Mouse (Mus musculus) embryonic fibroblast, embryonic 13.5 days (primary cell): ENCODE data around the gene Gadd45a. TPM values are rescaled to one million over a fixed set of nuclear protein-coding genes. Genes with fewer than 3 reads are reported as not detected.

Experiments
- H3K27ac ChIP-seq: 2 replicates; pipeline ENCODE4 v1.5.1; 2012; ENCODE audit warnings: low read length, control low read depth, inconsistent platforms; ENCODE audit not compliant: insufficient read depth
- H3K4me1 ChIP-seq: 2 replicates; pipeline ENCODE4 v1.6.1; 2011; ENCODE audit warnings: low read length; ENCODE audit not compliant: control insufficient read depth, insufficient read depth
- H3K4me3 ChIP-seq: 2 replicates; pipeline ENCODE4 v1.5.1; 2011; ENCODE audit warnings: mild to moderate bottlenecking, control low read depth, low read length; ENCODE audit not compliant: insufficient read depth
- CTCF ChIP-seq: IDR thresholded peaks from 2 replicates; pipeline ENCODE4 v1.5.1; 2011; ENCODE audit warnings: mild to moderate bottlenecking, control low read depth, low read length, moderate library complexity, borderline replicate concordance; ENCODE audit not compliant: insufficient read depth
- POLR2A ChIP-seq: IDR thresholded peaks from 2 replicates; pipeline ENCODE4 v1.6.1; 2011; ENCODE audit warnings: low read depth, mild to moderate bottlenecking, control low read depth, low read length, moderate library complexity
- polyA plus RNA-seq: library from polyadenylated mRNA; stranded (reverse); fragments of >200 nt; gene quantifications from 2 replicates; pipeline ENCODE4 v1.2.4, GENCODE M21; 2011; ENCODE audit warnings: low read depth; ENCODE audit not compliant: missing spikeins, insufficient read length

The Gadd45a gene
- polyA plus RNA-seq, 1 experiment = 69.2 TPM

- TF ChIP-seq POLR2A (no peak), CTCF (no peak)
- H3K27ac ChIP-seq = no peak overlapping the region
- H3K4me1 ChIP-seq = peaks cover 5% of the 10 kb centered on the region; the same call in 1 of the 2 replicates
- no peak overlapping the region for H3K4me3 ChIP-seq
Measured at GRCm38 (mm10) chr6:67013293-67013948, 23.8 kb downstream of the Gadd45a start.

DNA sequence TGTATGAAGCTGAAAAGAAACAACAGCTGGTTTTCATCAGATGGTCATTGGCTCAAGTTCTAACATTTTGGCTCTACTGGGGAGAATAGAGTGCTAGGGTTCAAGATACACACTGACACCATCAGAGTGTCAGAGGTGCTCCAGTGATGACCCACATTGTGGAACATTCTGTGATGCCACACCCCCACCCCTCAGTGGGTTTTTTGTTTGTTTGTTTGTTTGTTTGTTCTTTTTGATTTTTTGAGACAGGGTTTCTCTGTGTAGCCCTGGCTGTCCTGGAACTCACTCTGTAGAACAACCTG lies 26.1 kb downstream of the Gadd45a start:
- no peak overlapping the region for H3K4me3 ChIP-seq
- peaks cover 5% of the 10 kb centered on the region; the same call in 1 of the 2 replicates for H3K4me1 ChIP-seq
- no peak for TF ChIP-seq CTCF
- H3K27ac ChIP-seq = no peak overlapping the region

DNA sequence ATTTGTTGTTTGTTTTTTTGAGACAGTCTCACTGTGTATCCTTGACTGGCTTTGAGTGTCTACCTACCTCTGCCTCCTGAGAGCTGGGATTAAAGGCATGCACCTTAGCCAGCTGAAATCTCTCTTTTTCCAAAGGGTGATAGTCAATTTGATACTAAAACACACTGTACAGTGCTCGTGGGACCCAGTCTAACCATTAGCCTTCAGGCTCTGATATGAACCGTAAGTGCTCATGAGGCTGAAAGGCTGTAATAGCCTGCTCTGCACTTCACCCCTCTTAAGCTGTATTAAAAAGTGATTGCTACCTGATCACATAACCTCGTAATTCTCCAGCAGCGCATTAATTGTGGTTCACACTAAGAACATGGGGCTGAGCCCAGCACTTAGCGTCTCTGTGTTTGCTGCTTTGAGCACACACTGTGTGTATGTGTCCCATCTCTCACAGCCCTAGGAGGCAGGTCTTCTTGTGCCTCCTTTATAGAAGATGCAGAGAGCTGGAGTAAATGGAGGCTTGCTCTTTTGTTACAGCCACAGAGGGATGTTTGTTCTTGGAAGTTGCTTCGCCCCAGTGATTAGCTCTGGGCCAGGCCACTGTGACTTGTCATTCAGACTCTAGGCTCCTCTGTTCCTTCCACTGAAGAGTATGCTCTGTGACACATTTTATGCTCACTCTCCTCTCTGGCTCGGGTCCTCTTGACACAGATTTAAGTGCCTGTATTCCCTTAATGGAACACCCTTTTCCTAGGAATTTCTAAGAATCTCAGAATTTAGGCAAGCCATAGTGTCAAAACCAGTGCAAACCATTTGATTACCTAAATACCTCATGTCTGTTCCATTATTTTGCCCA lies 26.7 kb downstream of the Gadd45a start:
- Histone ChIP-seq H3K27ac (no peak overlapping the region), H3K4me3 (no peak overlapping the region), H3K4me1 (peaks cover 5% of the 10 kb centered on the region; the same call in 1 of the 2 replicates)
- TF ChIP-seq CTCF = no peak
- TF ChIP-seq POLR2A = no peak

- H3K4me3 ChIP-seq = no peak overlapping the region
- H3K27ac ChIP-seq = no peak overlapping the region
- peaks cover 5% of the 10 kb centered on the region; the same call in 1 of the 2 replicates for H3K4me1 ChIP-seq
- TF ChIP-seq POLR2A = no peak
- TF ChIP-seq CTCF = no peak
Measured at GRCm38 (mm10) chr6:67009888-67010287, 27.4 kb downstream of the Gadd45a start.

DNA sequence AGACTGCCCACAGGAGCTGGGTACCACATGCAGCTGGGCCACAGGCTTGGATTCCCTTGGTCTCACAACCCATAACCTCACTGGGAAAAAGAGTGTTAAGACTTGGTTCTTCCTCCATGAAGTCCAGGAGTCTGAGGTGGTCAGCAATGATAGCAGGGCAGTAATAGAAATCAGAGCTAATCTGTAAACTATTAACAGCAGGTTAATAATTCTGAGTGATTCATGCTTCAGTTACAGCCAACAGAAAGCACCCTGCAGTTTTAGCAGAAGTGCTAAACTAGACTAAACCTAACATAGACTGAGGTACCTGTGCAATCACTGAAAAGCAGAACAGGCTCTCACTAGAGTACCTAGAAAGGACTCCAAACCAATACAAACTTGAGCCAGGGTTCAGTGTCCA lies 37.5 kb downstream of the Gadd45a start:
- no peak overlapping the region for H3K27ac ChIP-seq
- no peak overlapping the region for H3K4me3 ChIP-seq
- peaks cover 6% of the 10 kb centered on the region for H3K4me1 ChIP-seq
- no peak for TF ChIP-seq CTCF
- no peak for TF ChIP-seq POLR2A

DNA sequence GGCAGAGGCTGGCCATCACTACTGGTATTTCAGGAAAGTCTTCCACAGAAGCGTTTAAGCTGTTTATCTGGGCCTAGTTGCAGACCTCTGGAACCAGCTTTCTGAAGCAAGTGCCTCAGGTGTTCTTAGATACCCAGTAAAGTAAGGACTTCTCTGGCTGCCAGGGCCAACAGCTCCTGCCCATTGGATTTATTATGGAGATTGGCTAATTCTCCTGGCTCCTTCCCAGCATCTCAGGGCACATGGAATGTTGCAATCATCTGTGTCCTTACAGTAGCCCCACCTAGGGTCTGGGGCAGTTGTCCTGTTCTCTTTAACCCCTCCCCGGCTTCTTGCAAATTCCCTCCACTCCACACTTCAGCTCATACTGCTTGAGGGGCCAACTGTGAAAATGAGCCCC lies 38.6 kb downstream of the Gadd45a start:
- H3K4me1 ChIP-seq = peaks cover 6% of the 10 kb centered on the region
- H3K4me3 ChIP-seq = no peak overlapping the region
- no peak for TF ChIP-seq POLR2A
- H3K27ac ChIP-seq = no peak overlapping the region

- TF ChIP-seq CTCF (no peak), POLR2A (no peak)
- peaks cover 17% of the 10 kb centered on the region for H3K4me1 ChIP-seq
- H3K4me3 ChIP-seq = no peak overlapping the region
- no peak overlapping the region for H3K27ac ChIP-seq
Measured at GRCm38 (mm10) chr6:66996257-66996656, 41.0 kb downstream of the Gadd45a start.

DNA sequence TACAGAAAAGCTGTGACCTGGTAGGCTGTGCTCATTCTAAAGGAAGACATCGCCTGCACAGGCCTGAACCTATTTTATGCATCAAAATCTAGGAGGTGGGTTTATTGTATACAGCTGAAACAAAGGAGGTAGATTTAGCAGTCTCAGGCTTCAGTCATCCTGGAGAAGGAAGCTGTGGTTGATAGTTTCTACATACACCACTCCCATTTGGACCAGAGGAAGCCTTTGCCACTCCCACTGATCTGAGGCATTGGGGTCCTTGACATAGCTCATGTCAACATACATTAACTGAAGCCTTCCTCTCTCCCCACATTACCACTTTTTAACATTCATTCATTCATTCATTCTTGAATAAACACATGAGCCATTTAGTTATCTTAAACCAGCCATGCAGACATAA lies 41.4 kb downstream of the Gadd45a start:
- no peak for TF ChIP-seq POLR2A
- no peak for TF ChIP-seq CTCF
- peaks cover 17% of the 10 kb centered on the region for H3K4me1 ChIP-seq
- H3K4me3 ChIP-seq = no peak overlapping the region
- no peak overlapping the region for H3K27ac ChIP-seq

GRCm38 (mm10) chr6:66994981-66995380 lies 42.3 kb downstream of the Gadd45a start:
- TF ChIP-seq CTCF (no peak), POLR2A (no peak)
- Histone ChIP-seq H3K27ac (no peak overlapping the region), H3K4me1 (peaks cover 17% of the 10 kb centered on the region), H3K4me3 (no peak overlapping the region)

DNA sequence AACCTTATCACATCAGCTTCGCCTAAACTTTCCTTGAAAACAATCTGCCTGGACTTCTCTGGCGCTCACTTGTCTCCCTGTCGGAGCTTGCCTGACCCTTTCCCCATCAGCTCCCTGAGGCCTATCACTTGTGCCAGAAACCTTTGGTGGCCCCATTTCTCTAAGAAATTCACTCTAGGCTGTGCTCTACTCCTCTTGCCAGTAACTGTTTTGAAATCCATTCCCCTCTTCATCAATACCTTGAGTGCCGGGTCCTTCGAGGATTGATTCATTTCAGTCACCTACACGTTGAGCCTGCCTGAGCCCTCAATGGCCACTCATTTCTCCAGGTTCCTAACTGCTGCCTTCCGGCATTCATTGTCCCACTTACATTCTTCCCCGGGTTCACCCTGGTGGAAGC lies 44.5 kb downstream of the Gadd45a start:
- Histone ChIP-seq H3K4me3 (no peak overlapping the region), H3K4me1 (peaks cover 16% of the 10 kb centered on the region), H3K27ac (no peak overlapping the region)
- TF ChIP-seq CTCF (no peak), POLR2A (no peak)
